Mouse (Mus musculus): ENCODE results near the gene Dchs1. TPM values are rescaled to one million over a fixed set of nuclear protein-coding genes. Genes with fewer than 3 reads are reported as not detected.

Gene Dchs1
- polyA plus RNA-seq, 1 experiment: 5.2 TPM

GRCm38 (mm10) chr7:105773041-105773440, 14.4 kb downstream of the Dchs1 start:
- Histone ChIP-seq H3K36me3 (ENCODE audit: control insufficient read depth, insufficient read depth, low read length) (no peaks in the 10 kb centered on the region), H3K4me1 (ENCODE audit: control insufficient read depth, insufficient read depth, insufficient read length, low read length) (peaks cover under 1% of the 10 kb centered on the region; the same call in 1 of the 2 replicates), H3K4me3 (ENCODE audit: low read depth, low read length) (no peak overlapping the region), H3K27me3 (ENCODE audit: control insufficient read depth, insufficient read depth, low read length) (no peaks in the 10 kb centered on the region), H3K27ac (ENCODE audit: insufficient read depth, low read depth, low read length) (no peak overlapping the region)
- 84% methylated on average over 5 of the region's 5 CpGs for WGBS
- no peak for TF ChIP-seq CTCF (IDR thresholded peaks at IDR 0.05; ENCODE audit: extremely low read depth, insufficient read length, insufficient replicate concordance, low read depth, low read length)
- no peak for TF ChIP-seq POLR2A (IDR thresholded peaks at IDR 0.05; ENCODE audit: low read depth, low read length)

GRCm38 (mm10) chr7:105772331-105772730, 15.1 kb downstream of the Dchs1 start:
- no peaks in the 10 kb centered on the region for H3K36me3 ChIP-seq (ENCODE audit: control insufficient read depth, insufficient read depth, low read length)
- H3K27ac ChIP-seq (ENCODE audit: insufficient read depth, low read depth, low read length): no peak overlapping the region
- H3K27me3 ChIP-seq (ENCODE audit: control insufficient read depth, insufficient read depth, low read length): no peaks in the 10 kb centered on the region
- no peak for TF ChIP-seq POLR2A (IDR thresholded peaks at IDR 0.05; ENCODE audit: low read depth, low read length)
- TF ChIP-seq CTCF (IDR thresholded peaks at IDR 0.05; ENCODE audit: extremely low read depth, insufficient read length, insufficient replicate concordance, low read depth, low read length): no peak
- no peaks in the 10 kb centered on the region; the same call in 1 of the 2 replicates for H3K4me1 ChIP-seq (ENCODE audit: control insufficient read depth, insufficient read depth, insufficient read length, low read length)
- WGBS: 93% methylated on average over 15 of the region's 15 CpGs
- no peak overlapping the region for H3K4me3 ChIP-seq (ENCODE audit: low read depth, low read length)

DNA sequence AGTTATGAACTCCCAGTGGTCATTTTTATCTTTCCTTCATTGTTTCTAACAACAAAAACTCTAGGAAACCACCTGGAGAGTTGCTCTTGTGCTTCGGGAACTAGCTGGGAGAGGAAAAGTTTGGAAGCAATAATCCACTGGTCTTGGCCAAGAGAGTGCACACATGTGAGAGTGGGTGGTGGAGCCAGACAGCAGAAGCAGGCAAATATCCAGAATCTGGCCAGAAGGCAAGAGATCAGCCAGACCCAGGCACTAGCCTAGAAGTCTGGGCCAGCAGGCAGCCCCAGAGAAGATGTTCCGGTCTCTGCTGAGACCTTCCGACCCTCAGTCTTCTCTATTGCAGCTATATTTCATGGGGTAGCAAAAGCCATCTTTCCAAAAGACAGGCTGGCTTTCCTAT, 17.5 kb downstream of the Dchs1 start:
- no peak overlapping the region for H3K4me3 ChIP-seq (ENCODE audit: low read depth, low read length)
- no peaks in the 10 kb centered on the region for H3K27me3 ChIP-seq (ENCODE audit: control insufficient read depth, insufficient read depth, low read length)
- no peaks in the 10 kb centered on the region; the same call in 1 of the 2 replicates for H3K4me1 ChIP-seq (ENCODE audit: control insufficient read depth, insufficient read depth, insufficient read length, low read length)
- no peak for TF ChIP-seq CTCF (IDR thresholded peaks at IDR 0.05; ENCODE audit: extremely low read depth, insufficient read length, insufficient replicate concordance, low read depth, low read length)
- TF ChIP-seq POLR2A (IDR thresholded peaks at IDR 0.05; ENCODE audit: low read depth, low read length): no peak
- WGBS: 79% methylated on average over 3 of the region's 3 CpGs
- H3K36me3 ChIP-seq (ENCODE audit: control insufficient read depth, insufficient read depth, low read length): no peaks in the 10 kb centered on the region
- H3K27ac ChIP-seq (ENCODE audit: insufficient read depth, low read depth, low read length): no peak overlapping the region

- 42% methylated on average over 6 of the region's 6 CpGs for WGBS
- Histone ChIP-seq H3K4me1 (ENCODE audit: control insufficient read depth, insufficient read depth, insufficient read length, low read length) (no peaks in the 10 kb centered on the region; the same call in 1 of the 2 replicates), H3K36me3 (ENCODE audit: control insufficient read depth, insufficient read depth, low read length) (no peaks in the 10 kb centered on the region), H3K27ac (ENCODE audit: insufficient read depth, low read depth, low read length) (peak overlapping the region; percentile 4; the same call in 1 of the 2 replicates), H3K27me3 (ENCODE audit: control insufficient read depth, insufficient read depth, low read length) (no peaks in the 10 kb centered on the region), H3K4me3 (ENCODE audit: low read depth, low read length) (no peak overlapping the region)
- TF ChIP-seq CTCF (IDR thresholded peaks at IDR 0.05; ENCODE audit: extremely low read depth, insufficient read length, insufficient replicate concordance, low read depth, low read length) (no peak), POLR2A (IDR thresholded peaks at IDR 0.05; ENCODE audit: low read depth, low read length) (no peak)
Observed at GRCm38 (mm10) chr7:105767729-105768165, 19.7 kb downstream of the Dchs1 start.

DNA sequence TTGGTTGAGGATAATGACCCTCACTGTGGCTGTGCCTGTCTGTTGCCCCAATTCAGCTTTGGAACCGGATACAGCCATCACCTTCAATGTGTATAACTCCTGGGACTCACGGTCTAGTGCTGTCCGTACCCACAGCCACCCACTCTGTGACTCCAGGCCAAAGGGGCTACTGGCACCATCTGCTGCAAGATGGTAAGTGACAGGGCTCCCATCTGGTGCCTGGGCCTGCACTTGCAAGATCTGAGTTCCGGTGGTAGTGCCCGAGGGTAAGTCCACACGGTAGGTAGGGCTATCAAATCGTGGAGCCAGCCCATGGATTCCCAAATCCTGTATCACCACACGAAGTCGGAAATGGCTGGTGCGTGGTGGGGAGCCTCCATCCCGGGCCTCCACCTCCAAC, 23.1 kb downstream of the Dchs1 start:
- TF ChIP-seq POLR2A (IDR thresholded peaks at IDR 0.05; ENCODE audit: low read depth, low read length) (no peak), CTCF (IDR thresholded peaks at IDR 0.05; ENCODE audit: extremely low read depth, insufficient read length, insufficient replicate concordance, low read depth, low read length) (no peak)
- H3K27ac ChIP-seq (ENCODE audit: insufficient read depth, low read depth, low read length): no peak overlapping the region

DNA sequence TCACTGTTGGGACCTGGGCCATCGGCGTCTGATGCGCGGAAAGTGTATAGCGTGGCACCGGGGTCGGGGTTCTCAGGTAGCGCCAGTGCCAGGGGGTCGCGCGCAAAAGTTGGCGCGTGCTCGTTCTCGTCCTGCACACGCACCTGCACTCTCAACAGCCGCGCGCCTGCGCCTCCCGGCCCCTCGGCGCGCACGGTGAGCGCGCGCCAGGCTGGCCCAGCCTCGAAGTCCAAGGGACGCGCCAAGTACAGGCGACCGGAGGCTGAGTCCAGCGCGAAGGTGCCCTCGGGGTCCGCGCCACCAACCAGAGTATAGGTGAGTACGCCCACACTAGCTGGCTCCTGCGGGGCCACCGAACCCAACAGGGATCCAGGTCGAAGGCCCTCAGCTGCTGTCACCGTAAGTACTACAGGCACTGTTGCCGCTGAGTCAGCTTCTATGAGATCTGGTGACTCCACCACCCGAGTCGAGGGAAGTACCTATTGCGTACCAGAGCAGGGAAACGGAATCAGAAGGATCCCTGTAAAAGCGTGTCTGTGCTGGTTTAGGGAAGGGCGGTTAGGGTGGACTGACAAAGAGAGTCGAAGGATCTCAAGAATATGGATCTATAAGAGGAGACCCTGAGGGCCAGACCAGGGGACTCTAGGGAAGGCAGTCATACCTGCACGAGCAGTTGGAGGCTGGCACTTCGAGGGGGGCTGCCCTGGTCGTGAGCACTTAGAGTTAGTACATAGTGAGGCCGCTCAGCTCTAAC, 24.8 kb downstream of the Dchs1 start:
- no peak overlapping the region for H3K27ac ChIP-seq (ENCODE audit: insufficient read depth, low read depth, low read length)
- 47% methylated on average over 55 of the region's 55 CpGs for WGBS
- no peaks in the 10 kb centered on the region for H3K4me1 ChIP-seq (ENCODE audit: control insufficient read depth, insufficient read depth, insufficient read length, low read length)
- H3K36me3 ChIP-seq (ENCODE audit: control insufficient read depth, insufficient read depth, low read length): no peaks in the 10 kb centered on the region
- peaks cover 6% of the 10 kb centered on the region; the same call in 1 of the 2 replicates for H3K27me3 ChIP-seq (ENCODE audit: control insufficient read depth, insufficient read depth, low read length)
- H3K4me3 ChIP-seq (ENCODE audit: low read depth, low read length): peak overlapping the region; percentile 25
- TF ChIP-seq CTCF (IDR thresholded peaks at IDR 0.05; ENCODE audit: extremely low read depth, insufficient read length, insufficient replicate concordance, low read depth, low read length) (no peak), POLR2A (IDR thresholded peaks at IDR 0.05; ENCODE audit: low read depth, low read length) (no peak)

More for the DNA sequence above, 23.1 kb downstream of the Dchs1 start:
- WGBS: 93% methylated on average over 11 of the region's 11 CpGs
- Histone ChIP-seq H3K4me1 (ENCODE audit: control insufficient read depth, insufficient read depth, insufficient read length, low read length) (no peaks in the 10 kb centered on the region; the same call in 1 of the 2 replicates), H3K4me3 (ENCODE audit: low read depth, low read length) (no peak overlapping the region), H3K27me3 (ENCODE audit: control insufficient read depth, insufficient read depth, low read length) (peaks cover 6% of the 10 kb centered on the region; the same call in 1 of the 2 replicates), H3K36me3 (ENCODE audit: control insufficient read depth, insufficient read depth, low read length) (no peaks in the 10 kb centered on the region)

DNA sequence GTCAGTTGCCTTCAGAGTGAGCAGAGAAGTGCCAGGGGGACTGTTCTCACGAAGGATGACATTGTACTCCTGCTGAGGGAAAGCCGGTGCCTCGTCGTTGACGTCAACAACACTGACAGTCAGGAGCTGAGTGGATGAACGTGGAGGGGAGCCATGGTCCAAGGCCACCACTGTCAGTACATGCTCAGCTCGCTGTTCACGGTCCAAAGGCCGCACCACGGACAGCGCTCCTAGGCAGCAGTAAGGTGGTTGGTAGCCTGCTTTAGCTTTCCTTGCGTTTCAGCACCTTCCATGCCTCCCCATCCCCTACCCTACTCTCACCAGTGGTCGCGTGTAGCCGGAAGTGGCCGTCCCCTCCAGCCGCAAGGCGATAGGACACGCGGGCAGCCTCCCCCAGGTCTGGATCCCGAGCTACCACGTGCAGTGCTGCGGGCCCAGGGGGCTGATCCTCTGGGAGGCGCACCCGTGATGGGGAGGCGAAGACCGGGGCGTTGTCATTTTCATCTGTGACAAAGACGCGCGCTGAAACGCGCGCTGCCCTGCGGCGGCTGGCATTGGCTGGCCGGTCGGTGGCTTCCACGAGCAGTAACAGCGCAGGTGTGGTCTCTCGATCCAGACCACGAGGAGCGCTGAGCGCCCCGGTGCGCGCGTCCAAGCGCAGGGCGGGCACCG, 25.5 kb downstream of the Dchs1 start:
- H3K27ac ChIP-seq (ENCODE audit: insufficient read depth, low read depth, low read length): no peak overlapping the region
- H3K27me3 ChIP-seq (ENCODE audit: control insufficient read depth, insufficient read depth, low read length): peaks cover 6% of the 10 kb centered on the region; the same call in 1 of the 2 replicates
- no peaks in the 10 kb centered on the region for H3K36me3 ChIP-seq (ENCODE audit: control insufficient read depth, insufficient read depth, low read length)
- no peaks in the 10 kb centered on the region for H3K4me1 ChIP-seq (ENCODE audit: control insufficient read depth, insufficient read depth, insufficient read length, low read length)
- TF ChIP-seq POLR2A (IDR thresholded peaks at IDR 0.05; ENCODE audit: low read depth, low read length): no peak
- no peak for TF ChIP-seq CTCF (IDR thresholded peaks at IDR 0.05; ENCODE audit: extremely low read depth, insufficient read length, insufficient replicate concordance, low read depth, low read length)
- WGBS: 28% methylated on average over 51 of the region's 51 CpGs
- peak overlapping the region; percentile 25; the same call in 1 of the 2 replicates for H3K4me3 ChIP-seq (ENCODE audit: low read depth, low read length)

Measured in small intestine, adult 2 months (tissue).